Mouse (Mus musculus): Measurements from ENCODE around the gene Yaf2. TPM values are rescaled to one million over a fixed set of nuclear protein-coding genes. Genes with fewer than 3 reads are reported as not detected.

Yaf2 gene
- 10 to 100 TPM; 21.6 to 24.1 TPM for total RNA-seq (2023)

DNA sequence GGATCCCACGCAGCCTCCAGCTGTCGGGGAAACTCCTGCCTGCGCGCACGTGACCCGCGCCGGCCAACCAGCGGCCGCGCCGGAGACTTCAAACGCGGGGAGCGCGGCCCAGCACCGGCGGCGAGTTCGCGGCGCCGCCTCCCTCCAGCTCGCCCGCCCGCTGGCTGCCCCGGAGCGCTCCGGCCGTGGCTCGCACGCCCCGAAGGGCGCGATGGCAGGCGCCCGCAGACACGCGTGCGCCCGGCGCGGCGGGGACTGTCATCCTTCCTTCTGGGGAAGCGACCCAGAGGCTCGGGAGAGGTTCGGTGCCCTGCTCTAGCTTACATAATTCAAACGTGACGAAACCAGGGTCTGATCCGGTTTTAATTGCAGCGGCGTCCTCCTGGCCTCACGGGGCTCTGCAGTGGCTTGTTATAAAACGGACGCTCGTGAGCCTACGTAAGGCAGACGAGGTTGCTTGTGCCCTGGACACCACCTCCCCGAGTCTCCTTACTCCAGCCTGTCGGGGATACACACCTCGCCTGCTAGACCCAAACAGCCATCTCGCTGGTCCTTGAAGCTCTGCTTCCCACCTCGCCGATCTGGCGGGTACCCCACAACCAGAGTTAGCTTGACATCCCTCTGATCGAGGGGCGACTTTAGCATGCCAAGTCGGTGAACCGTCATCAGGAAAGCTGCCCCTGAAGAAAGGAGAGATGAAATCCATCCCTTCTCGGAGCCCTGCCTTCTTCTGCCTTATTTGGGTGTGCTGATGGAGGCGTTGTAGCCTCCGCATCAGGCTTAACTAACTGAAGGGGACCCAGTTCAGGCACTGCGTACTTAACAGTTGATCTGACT, at the start of gene Yaf2:
Gene Yaf2, minus strand, starts transcription at position 11 of the 837 bp plus-strand sequence.

DNA sequence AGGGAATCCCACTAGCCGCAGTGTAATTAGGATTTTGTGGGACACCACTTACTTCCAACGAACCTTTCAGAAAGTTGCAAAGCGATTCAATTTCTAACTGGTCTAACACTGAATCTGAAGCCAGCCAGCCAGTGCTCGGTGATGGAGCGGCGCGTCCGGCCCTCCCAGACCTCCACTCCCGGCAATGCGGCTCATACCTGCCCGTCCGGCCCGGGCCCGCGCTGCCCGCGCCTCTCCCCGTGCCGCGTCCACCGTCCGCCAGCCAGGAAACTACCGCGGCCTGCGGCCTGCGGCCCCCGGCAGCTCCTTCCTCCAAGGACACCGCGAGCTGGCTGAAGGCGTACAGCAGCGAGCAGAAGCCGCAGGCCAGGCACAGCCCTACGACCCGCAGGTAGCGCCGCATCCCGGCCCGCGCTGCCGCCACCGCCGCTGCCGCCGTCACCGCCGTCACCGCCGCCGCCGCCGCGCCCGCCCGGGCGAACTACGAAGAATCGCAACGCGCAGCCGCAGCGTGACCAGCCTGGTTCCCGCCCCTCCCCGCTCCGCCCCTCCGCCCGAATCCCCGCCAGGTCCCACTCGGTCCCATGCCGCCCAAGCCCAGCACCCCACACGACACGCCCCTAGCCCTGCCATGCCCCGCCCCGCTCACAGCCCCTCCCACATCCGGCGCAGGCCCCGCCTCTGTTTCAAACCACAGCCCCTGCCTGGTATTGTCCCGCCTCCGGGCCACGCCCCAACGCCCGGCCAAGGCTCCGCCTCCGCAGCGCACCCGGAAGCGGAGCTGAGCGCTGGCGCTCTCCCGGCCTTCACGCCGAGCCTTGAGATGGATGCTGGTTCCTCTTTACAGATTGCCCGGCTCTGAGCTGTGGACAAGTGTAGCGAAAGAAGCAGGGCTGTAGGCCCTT, 61.8 kb downstream of the Yaf2 start, which contains the start of gene Gxylt1:
Gene Gxylt1, minus strand, starts transcription at position 501 of the 905 bp plus-strand sequence.

Other genes with a start within 250 kb of the Yaf2 start
- 10 to 100 TPM; 31.2 to 33.2 TPM for gene Gxylt1, start 61.8 kb downstream of the Yaf2 start, total RNA-seq (2023)
- gene Zcrb1, start 61.4 kb upstream of the Yaf2 start, total RNA-seq (2023): 10 to 100 TPM; 40.5 to 54.9 TPM
- 10 to 100 TPM; 36.2 to 36.7 TPM for gene Pphln1, start 61.4 kb upstream of the Yaf2 start, total RNA-seq (2023)

Measured in neutrophil, adult 59 days (primary cell).